Mouse (Mus musculus) heart, adult 10 weeks (tissue): Measurements from ENCODE around the gene Zhx3. TPM values are rescaled to one million over a fixed set of nuclear protein-coding genes. Genes with fewer than 3 reads are reported as not detected.

Experiments
- polyA plus RNA-seq: library from polyadenylated mRNA; stranded (reverse); fragments of 350-450 nt; fragmentation: Illumina TruSeq; extraction: RNeasy Lipid Tissue Mini Kit (QIAGEN cat#74804); gene quantifications from one replicate; pipeline ENCODE4 v1.2.3, GENCODE M21; 2014; ENCODE audit warnings: low read depth, low replicate concordance

The Zhx3 gene
- polyA plus RNA-seq, result 12.5 TPM

GRCm38 (mm10) chr2:160872890-160873382 lies at the start of gene Zhx3:
TSS of gene Zhx3 (minus strand) at chr2:160872998.

GRCm38 (mm10) chr2:160912231-160912671 lies 39.5 kb upstream of the Zhx3 start, which contains the start of gene Emilin3:
TSS of gene Emilin3 (minus strand) at chr2:160912328.

GRCm38 (mm10) chr2:160880453-160881195 lies 7.8 kb upstream of the Zhx3 start, which contains the start of gene Lpin3:
TSS of gene Lpin3 (plus strand) at chr2:160880670.

GRCm38 (mm10) chr2:160731117-160731838 lies 141.5 kb downstream of the Zhx3 start, which contains the start of gene Plcg1:
TSS of gene Plcg1 (plus strand) at chr2:160731300.

Other genes starting within 250 kb of the Zhx3 start
- 33.4 TPM for gene Top1, start 227.1 kb downstream of the Zhx3 start, polyA plus RNA-seq
- 47.4 TPM for gene Plcg1, start 141.7 kb downstream of the Zhx3 start, polyA plus RNA-seq
- gene Lpin3, start 7.7 kb upstream of the Zhx3 start, polyA plus RNA-seq, result 5.0 TPM
- not detected for gene Emilin3, start 39.3 kb upstream of the Zhx3 start, polyA plus RNA-seq
- gene Chd6, start 236.1 kb upstream of the Zhx3 start, polyA plus RNA-seq, result 28.5 TPM